Mouse (Mus musculus): ENCODE measurements at regions not wholly inside any gene's neighbourhood (a gene's known extent, or its start where the extent isn't known, plus 50 kb on each side); places are given as distances from the start of the nearest gene placed in this dataset.

- no peak for DNase-seq
Measured at GRCm38 (mm10) chrX:166964656-166965582, 244.2 kb downstream of the Tmsb4x start.

- DNase-seq: no peak
Measured at GRCm38 (mm10) chrX:166952528-166953189, 256.5 kb downstream of the Tmsb4x start.

GRCm38 (mm10) chrX:166951011-166951410, 258.1 kb downstream of the Tmsb4x start:
- no peak for DNase-seq

- DNase-seq: no peak
Measured at GRCm38 (mm10) chrX:166945915-166946314, 263.2 kb downstream of the Tmsb4x start.

- DNase-seq: no peak
Measured at GRCm38 (mm10) chrX:166945476-166945875, 263.6 kb downstream of the Tmsb4x start.

GRCm38 (mm10) chrX:166933766-166934165, 275.3 kb downstream of the Tmsb4x start:
- no peak for DNase-seq

GRCm38 (mm10) chrX:166932472-166932871, 276.6 kb downstream of the Tmsb4x start:
- DNase-seq: no peak

GRCm38 (mm10) chrX:166931048-166931447, 278.1 kb downstream of the Tmsb4x start:
- DNase-seq: peak; percentile 3

GRCm38 (mm10) chrX:166929716-166930420, 279.2 kb downstream of the Tmsb4x start:
- no peak for DNase-seq

- DNase-seq: no peak
Measured at GRCm38 (mm10) chrX:166915356-166915953, 293.7 kb downstream of the Tmsb4x start.

- DNase-seq: no peak
Measured at GRCm38 (mm10) chrX:166906602-166907001, 302.5 kb downstream of the Tmsb4x start.

GRCm38 (mm10) chrX:166900761-166901160, 308.4 kb downstream of the Tmsb4x start:
- no peak for DNase-seq

- DNase-seq: peak; percentile 7
Measured at GRCm38 (mm10) chrX:166895199-166895598, 309.7 kb upstream of the Egfl6 start.

- DNase-seq: no peak
Measured at GRCm38 (mm10) chrX:166886417-166886816, 300.9 kb upstream of the Egfl6 start.

GRCm38 (mm10) chrX:166869515-166869914, 284.0 kb upstream of the Egfl6 start:
- DNase-seq: no peak

GRCm38 (mm10) chrX:166867692-166868091, 282.2 kb upstream of the Egfl6 start:
- DNase-seq: no peak

Measured in lung, postnatal 14 days (tissue).